8 mouse cellular contexts compared by ENCODE assay signal in the genomic region with DNA sequence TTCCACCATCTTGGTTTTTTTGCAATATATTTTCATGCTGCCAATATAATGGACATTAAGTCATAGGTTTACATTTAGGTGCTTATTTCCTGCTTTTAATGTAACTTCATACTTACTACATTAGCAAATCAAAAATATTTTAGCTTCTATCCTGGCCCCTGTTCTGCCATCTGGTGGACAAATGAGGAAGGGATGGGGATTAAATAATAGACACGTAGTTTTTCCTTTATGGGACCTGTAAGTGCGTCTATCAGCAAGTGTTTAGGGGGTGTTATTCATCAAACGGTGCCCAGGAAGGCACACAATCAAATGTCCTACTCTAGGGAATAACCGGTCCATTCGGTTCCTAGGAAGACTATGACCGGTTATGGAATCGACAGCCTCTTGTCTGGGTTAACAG.
A peak's percentile ranks its signal among the peaks of the same experiment; 100 is the strongest.
DNase-seq lines count a peak whose midpoint lies in the region; ATAC-seq and TF ChIP-seq lines count a peak whose summit lies in the region.

No protein-coding gene starts in this region.

- TF ChIP-seq CTCF in heart, adult 2 months (IDR thresholded peaks at IDR 0.05): peak; percentile 90
- peak; percentile 52 to 72 for TF ChIP-seq CTCF in CH12.LX (conservative IDR thresholded peaks at IDR 0.05 in 1 of 2, IDR thresholded peaks at IDR 0.05 in 1 of 2; ENCODE audit: low read depth in 2 of 2, low read length in 2 of 2)
- TF ChIP-seq CTCF in lung, postnatal 0 days (IDR thresholded peaks at IDR 0.05): peak; percentile 88

- H3K4me2 ChIP-seq in CH12.LX (ENCODE audit: insufficient read depth, low read depth, poor library complexity, severe bottlenecking): no peak overlapping the region
- H3K4me2 ChIP-seq in lung, postnatal 0 days (replicated peaks; ENCODE audit: low read depth, low read length): no peak overlapping the region
- no peak overlapping the region for H3K4me2 ChIP-seq in stomach, embryonic 16.5 days (ENCODE audit: low read depth, low read length)

- H3K9me3 ChIP-seq in CH12.LX (replicated peaks; ENCODE audit: low read length): no peaks in the 10 kb centered on the region
- H3K9me3 ChIP-seq in lung, postnatal 0 days (ENCODE audit: low read length): no peaks in the 10 kb centered on the region
- no peaks in the 10 kb centered on the region for H3K9me3 ChIP-seq in stomach, embryonic 16.5 days (replicated peaks; ENCODE audit: control insufficient read depth, low read length)

- DNase-seq in heart, adult 2 months: peak; percentile 34 to 43
- DNase-seq in heart, postnatal 25 days (ENCODE audit: low spot score): no peak
- DNase-seq in CH12.LX (ENCODE audit: extremely low read depth): peak; percentile 30
- DNase-seq in cerebellum, adult 18-20 months: peak; percentile 47 to 68
- peak; percentile 23 to 76 for DNase-seq in heart, adult 9 months (ENCODE audit: low spot score in 2 of 2)
- peak; percentile 22 to 83 for DNase-seq in layer of hippocampus, adult 18-20 months (ENCODE audit: low spot score in 2 of 2)
- DNase-seq in lung, postnatal 0 days (ENCODE audit: low spot score): peak; percentile 84

- no peak for TF ChIP-seq POLR2A in heart, adult 2 months (IDR thresholded peaks at IDR 0.05; ENCODE audit: insufficient read depth, low read depth, low read length)
- TF ChIP-seq POLR2A in CH12.LX (IDR thresholded peaks at IDR 0.05; ENCODE audit: low read depth, low read length): no peak

- H3K36me3 ChIP-seq in heart, adult 2 months (ENCODE audit: control insufficient read depth, insufficient read depth, low read length): peaks cover 6% of the 10 kb centered on the region
- no peaks in the 10 kb centered on the region for H3K36me3 ChIP-seq in CH12.LX (replicated peaks in 1 of 2; ENCODE audit: control insufficient read depth in 1 of 2, insufficient read depth in 1 of 2, low read length in 1 of 2)
- no peaks in the 10 kb centered on the region for H3K36me3 ChIP-seq in lung, postnatal 0 days (ENCODE audit: insufficient read depth, low read length)
- no peaks in the 10 kb centered on the region for H3K36me3 ChIP-seq in stomach, embryonic 16.5 days (ENCODE audit: control insufficient read depth, insufficient read depth, low read length)

- ATAC-seq in lung, postnatal 0 days: peak; percentile 13; the same call in 1 of the 2 replicates
- ATAC-seq in stomach, embryonic 16.5 days (ENCODE audit: insufficient read depth, low FRiP score): peak; percentile 22; the same call in 1 of the 2 replicates

- peaks cover 1% of the 10 kb centered on the region; the same call in 1 of the 2 replicates for H3K4me1 ChIP-seq in heart, adult 2 months (ENCODE audit: control insufficient read depth, insufficient read depth, low read length)
- H3K4me1 ChIP-seq in CH12.LX (ENCODE audit: control insufficient read depth in 1 of 2, insufficient read depth in 2 of 2): peaks cover 0 to 17% of the 10 kb centered on the region in 2 experiments; a peak in 2 of 4 replicates
- H3K4me1 ChIP-seq in lung, postnatal 0 days (ENCODE audit: insufficient read depth, low read depth, low read length): peaks cover 18% of the 10 kb centered on the region; the same call in 1 of the 2 replicates
- H3K4me1 ChIP-seq in stomach, embryonic 16.5 days (ENCODE audit: control insufficient read depth, insufficient read depth, low read length): peaks cover 25% of the 10 kb centered on the region

- peak overlapping the region; percentile 20 for H3K27ac ChIP-seq in heart, adult 2 months
- no peak overlapping the region for H3K27ac ChIP-seq in CH12.LX (ENCODE audit: insufficient read depth, low read depth)
- H3K27ac ChIP-seq in lung, postnatal 0 days (ENCODE audit: low read length): peak overlapping the region; percentile 88
- H3K27ac ChIP-seq in stomach, embryonic 16.5 days (ENCODE audit: low read length): peak overlapping the region; percentile 91

- TF ChIP-seq EP300 in heart, adult 2 months (IDR thresholded peaks at IDR 0.05; ENCODE audit: insufficient read depth, low read depth, low read length): no peak
- TF ChIP-seq EP300 in CH12.LX (IDR thresholded peaks at IDR 0.05; ENCODE audit: low read length): no peak
- peak; percentile 49; the same call in 1 of the 2 replicates for TF ChIP-seq EP300 in lung, postnatal 0 days (IDR thresholded peaks at IDR 0.05)

- H3K9ac ChIP-seq in heart, adult 2 months (ENCODE audit: low read depth, low read length): peak overlapping the region; percentile 65
- no peak overlapping the region for H3K9ac ChIP-seq in CH12.LX (ENCODE audit: insufficient read depth, low read depth)
- no peak overlapping the region for H3K9ac ChIP-seq in lung, postnatal 0 days (replicated peaks; ENCODE audit: low read depth)
- H3K9ac ChIP-seq in stomach, embryonic 16.5 days (ENCODE audit: low read length): peak overlapping the region; percentile 56

- H3K79me2 ChIP-seq in heart, adult 2 months (replicated peaks; ENCODE audit: control insufficient read depth, insufficient read depth, low read length): no peaks in the 10 kb centered on the region
- no peaks in the 10 kb centered on the region for H3K79me2 ChIP-seq in CH12.LX (replicated peaks; ENCODE audit: control insufficient read depth, extremely low read depth, insufficient read depth, poor library complexity, severe bottlenecking)

- intact Hi-C loops in heart, adult 2 months (cut with DNase I): loop anchor here (2.0 to 5.0 kb wide), 2 partner anchors 103 to 244 kb away; no protein-coding TSS in a partner anchor
- intact Hi-C loops in heart, postnatal 25 days (cut with DNase I): loop anchor here (1.0 to 5.0 kb wide), 6 partner anchors 89 to 372 kb away; no protein-coding TSS in a partner anchor

- TF ChIP-seq RAD21 in CH12.LX (IDR thresholded peaks at IDR 0.05; ENCODE audit: low read depth, low read length): peak; percentile 60

- in situ Hi-C loops in CH12.LX (cut with MboI; ENCODE audit: low pct_ligation_motif_present, low pct_unique_long_range_greater_than_20kb, low sequenced_read_pairs): loop anchor here (10.0 kb wide), 1 partner anchor 371 kb away; no protein-coding TSS in a partner anchor

- WGBS in heart, adult 2 months: 49% methylated on average over 7 of the region's 7 CpGs
- WGBS in lung, postnatal 0 days: 47% methylated on average over 7 of the region's 7 CpGs
- 50% methylated on average over 7 of the region's 7 CpGs for WGBS in stomach, embryonic 16.5 days

- dilution Hi-C loops in CH12.LX (cut with MboI; ENCODE audit: extremely low pct_ligation_motif_present, extremely low pct_unique_long_range_greater_than_20kb, low sequenced_read_pairs): no loop called here

- no peak overlapping the region for H3K4me3 ChIP-seq in heart, adult 2 months
- no peak overlapping the region for H3K4me3 ChIP-seq in CH12.LX (replicated peaks in 1 of 3; ENCODE audit: low read depth in 2 of 3, low read length in 2 of 3, poor library complexity in 1 of 3)
- no peak overlapping the region for H3K4me3 ChIP-seq in lung, postnatal 0 days (ENCODE audit: low read depth, low read length)
- H3K4me3 ChIP-seq in stomach, embryonic 16.5 days (replicated peaks; ENCODE audit: low read length): no peak overlapping the region

- H3K27me3 ChIP-seq in heart, adult 2 months (ENCODE audit: control insufficient read depth, insufficient read depth, low read length): no peaks in the 10 kb centered on the region
- H3K27me3 ChIP-seq in CH12.LX (replicated peaks): no peaks in the 10 kb centered on the region
- H3K27me3 ChIP-seq in lung, postnatal 0 days (replicated peaks; ENCODE audit: insufficient read depth, low read length): no peaks in the 10 kb centered on the region
- no peaks in the 10 kb centered on the region for H3K27me3 ChIP-seq in stomach, embryonic 16.5 days (ENCODE audit: control insufficient read depth, insufficient read depth, low read length)

TF ChIP-seq in CH12.LX, 34 proteins besides CTCF, POLR2A, EP300 and RAD21:
- no peak for TF ChIP-seq JUND (conservative IDR thresholded peaks at IDR 0.05; ENCODE audit: low read depth, low read length)
- TF ChIP-seq MAX (IDR thresholded peaks at IDR 0.05; ENCODE audit: low read length): no peak
- peak; percentile 85 for TF ChIP-seq SMC3 (IDR thresholded peaks at IDR 0.05; ENCODE audit: low read depth, low read length)

Comparison
In these comparisons a context has a peak if more than half of its experiments do, and no peak if none do; other contexts are left out.
1. H3K9ac ChIP-seq: peak in heart, adult 2 months (single experiment) and stomach, embryonic 16.5 days (single experiment); none in CH12.LX (single experiment) and lung, postnatal 0 days (single experiment).
2. Peak in every context shown above with its lines, with median percentiles within 50 percentile points of each other: CTCF ChIP-seq.